Mouse (Mus musculus): ENCODE data around the gene Mapre3. TPM values are rescaled to one million over a fixed set of nuclear protein-coding genes. Genes with fewer than 3 reads are reported as not detected.
A peak's percentile ranks its signal among the peaks of the same experiment; 100 is the strongest.

Gene Mapre3
- polyA plus RNA-seq, 1 experiment from 2014 or later = 33.0 TPM

- Histone ChIP-seq H3K4me2 (replicated peaks) (no peak overlapping the region), H3K4me3 (no peak overlapping the region), H3K4me1 (no peaks in the 10 kb centered on the region), H3K9me3 (no peaks in the 10 kb centered on the region), H3K36me3 (peaks cover 21% of the 10 kb centered on the region), H3K9ac (no peak overlapping the region), H3K27ac (no peak overlapping the region), H3K27me3 (no peaks in the 10 kb centered on the region)
- ATAC-seq (ENCODE audit: low FRiP score, low read depth) = no peak
- WGBS = 78% methylated on average over 3 of the region's 3 CpGs
Measured at GRCm38 (mm10) chr5:30833416-30833815, 19.0 kb downstream of the Mapre3 start.

- H3K27ac ChIP-seq = no peak overlapping the region
- no peak for ATAC-seq (ENCODE audit: low FRiP score, low read depth)
- no peaks in the 10 kb centered on the region for H3K4me1 ChIP-seq
- peaks cover 21% of the 10 kb centered on the region for H3K36me3 ChIP-seq
- no peaks in the 10 kb centered on the region for H3K9me3 ChIP-seq
- H3K4me2 ChIP-seq (replicated peaks) = no peak overlapping the region
- WGBS = 82% methylated on average over 2 of the region's 2 CpGs
- no peak overlapping the region for H3K9ac ChIP-seq
- no peaks in the 10 kb centered on the region for H3K27me3 ChIP-seq
- no peak overlapping the region for H3K4me3 ChIP-seq
Measured at GRCm38 (mm10) chr5:30839731-30840130, 25.3 kb downstream of the Mapre3 start.

- Histone ChIP-seq H3K27ac (no peak overlapping the region), H3K9me3 (no peaks in the 10 kb centered on the region), H3K9ac (no peak overlapping the region), H3K4me1 (no peaks in the 10 kb centered on the region), H3K36me3 (peaks cover 12% of the 10 kb centered on the region), H3K27me3 (no peaks in the 10 kb centered on the region), H3K4me2 (replicated peaks) (no peak overlapping the region), H3K4me3 (no peak overlapping the region)
- no peak for ATAC-seq (ENCODE audit: low FRiP score, low read depth)
- 48% methylated on average over 3 of the region's 3 CpGs for WGBS
Measured at GRCm38 (mm10) chr5:30841896-30842295, 27.5 kb downstream of the Mapre3 start.

GRCm38 (mm10) chr5:30849891-30850555 is 35.6 kb downstream of the Mapre3 start:
- no peak overlapping the region for H3K9ac ChIP-seq
- no peak overlapping the region for H3K27ac ChIP-seq
- H3K4me3 ChIP-seq = no peak overlapping the region
- H3K4me2 ChIP-seq (replicated peaks) = no peak overlapping the region
- H3K4me1 ChIP-seq = 0 out of 2 replicates have a peak, but pooled peaks cover 7% of the 10 kb centered on the region
- H3K9me3 ChIP-seq = no peaks in the 10 kb centered on the region
- no peak for ATAC-seq (ENCODE audit: low FRiP score, low read depth)
- H3K27me3 ChIP-seq = no peaks in the 10 kb centered on the region
- H3K36me3 ChIP-seq = no peaks in the 10 kb centered on the region
- 53% methylated on average over 6 of the region's 6 CpGs for WGBS

- Histone ChIP-seq H3K36me3 (no peaks in the 10 kb centered on the region), H3K9me3 (no peaks in the 10 kb centered on the region), H3K27me3 (no peaks in the 10 kb centered on the region), H3K4me1 (0 out of 2 replicates have a peak, but pooled peaks cover 7% of the 10 kb centered on the region), H3K4me2 (replicated peaks) (no peak overlapping the region), H3K9ac (no peak overlapping the region), H3K27ac (no peak overlapping the region), H3K4me3 (no peak overlapping the region)
- ATAC-seq (ENCODE audit: low FRiP score, low read depth) = no peak
- WGBS = 77% methylated on average over 2 of the region's 2 CpGs
Measured at GRCm38 (mm10) chr5:30850556-30850925, 36.1 kb downstream of the Mapre3 start.

- Histone ChIP-seq H3K4me3 (no peak overlapping the region), H3K27ac (no peak overlapping the region), H3K27me3 (no peaks in the 10 kb centered on the region), H3K4me1 (peaks cover 7% of the 10 kb centered on the region; the same call in 1 of the 2 replicates), H3K9me3 (no peaks in the 10 kb centered on the region), H3K36me3 (no peaks in the 10 kb centered on the region), H3K4me2 (replicated peaks) (no peak overlapping the region), H3K9ac (no peak overlapping the region)
- no peak for ATAC-seq (ENCODE audit: low FRiP score, low read depth)
- 70% methylated on average over 4 of the region's 4 CpGs for WGBS
Measured at GRCm38 (mm10) chr5:30853522-30853921, 39.1 kb downstream of the Mapre3 start.

GRCm38 (mm10) chr5:30855674-30856073 is 41.2 kb downstream of the Mapre3 start:
- Histone ChIP-seq H3K27me3 (no peaks in the 10 kb centered on the region), H3K9me3 (no peaks in the 10 kb centered on the region), H3K36me3 (no peaks in the 10 kb centered on the region), H3K4me1 (no peaks in the 10 kb centered on the region; the same call in 1 of the 2 replicates), H3K4me2 (replicated peaks) (no peak overlapping the region), H3K4me3 (no peak overlapping the region), H3K9ac (no peak overlapping the region), H3K27ac (no peak overlapping the region)
- no peak for ATAC-seq (ENCODE audit: low FRiP score, low read depth)
- WGBS = 51% methylated on average over 3 of the region's 3 CpGs

- no peaks in the 10 kb centered on the region for H3K36me3 ChIP-seq
- H3K9me3 ChIP-seq = no peaks in the 10 kb centered on the region
- no peaks in the 10 kb centered on the region; the same call in 1 of the 2 replicates for H3K4me1 ChIP-seq
- H3K27me3 ChIP-seq = no peaks in the 10 kb centered on the region
- no peak for ATAC-seq (ENCODE audit: low FRiP score, low read depth)
- no peak overlapping the region for H3K9ac ChIP-seq
- no peak overlapping the region for H3K4me2 ChIP-seq (replicated peaks)
- 70% methylated on average over 2 of the region's 2 CpGs for WGBS
- no peak overlapping the region for H3K27ac ChIP-seq
- no peak overlapping the region for H3K4me3 ChIP-seq
Measured at GRCm38 (mm10) chr5:30856124-30856523, 41.7 kb downstream of the Mapre3 start.

GRCm38 (mm10) chr5:30863852-30864251 is 49.4 kb downstream of the Mapre3 start:
- H3K4me2 ChIP-seq (replicated peaks) = no peak overlapping the region
- no peak overlapping the region for H3K9ac ChIP-seq
- peaks cover 32% of the 10 kb centered on the region for H3K36me3 ChIP-seq
- no peaks in the 10 kb centered on the region for H3K27me3 ChIP-seq
- WGBS = 34% methylated on average over 4 of the region's 4 CpGs
- H3K27ac ChIP-seq = no peak overlapping the region
- no peak overlapping the region for H3K4me3 ChIP-seq
- peaks cover 4% of the 10 kb centered on the region; the same call in 1 of the 2 replicates for H3K4me1 ChIP-seq
- H3K9me3 ChIP-seq = no peaks in the 10 kb centered on the region
- ATAC-seq (ENCODE audit: low FRiP score, low read depth) = no peak

- Histone ChIP-seq H3K4me3 (no peak overlapping the region), H3K4me2 (replicated peaks) (no peak overlapping the region), H3K27me3 (no peaks in the 10 kb centered on the region), H3K4me1 (peaks cover 6% of the 10 kb centered on the region; the same call in 1 of the 2 replicates), H3K9me3 (no peaks in the 10 kb centered on the region), H3K36me3 (peaks cover 32% of the 10 kb centered on the region), H3K9ac (no peak overlapping the region), H3K27ac (no peak overlapping the region)
- WGBS = 43% methylated on average over 15 of the region's 15 CpGs
- ATAC-seq (ENCODE audit: low FRiP score, low read depth) = no peak
Measured at GRCm38 (mm10) chr5:30864322-30864721, 49.9 kb downstream of the Mapre3 start.

GRCm38 (mm10) chr5:30866871-30867270 is 52.4 kb downstream of the Mapre3 start:
- H3K4me2 ChIP-seq (replicated peaks) = no peak overlapping the region
- 84% methylated on average over 3 of the region's 3 CpGs for WGBS

GRCm38 (mm10) chr5:30867712-30868111 is 53.3 kb downstream of the Mapre3 start, which contains the start of gene Tmem214:
Gene Tmem214 (plus strand): TSS chr5:30868012.
- Histone ChIP-seq H3K4me3 (peak within 1 kb of the TSS; percentile 88; the same call in 1 of the 2 replicates), H3K36me3 (peaks cover 54% of the 10 kb centered on the region), H3K9ac (peak within 1 kb of the TSS; percentile 95; the same call in 1 of the 2 replicates), H3K4me1 (peaks cover 20% of the 10 kb centered on the region), H3K9me3 (no peaks in the 10 kb centered on the region), H3K4me2 (replicated peaks) (peak within 1 kb of the TSS; percentile 83), H3K27me3 (no peaks in the 10 kb centered on the region), H3K27ac (peak within 1 kb of the TSS; percentile 67; the same call in 1 of the 2 replicates)
- ATAC-seq (ENCODE audit: low FRiP score, low read depth) = no peak
- WGBS = 93% methylated on average over 3 of the region's 3 CpGs

More at GRCm38 (mm10) chr5:30866871-30867270, 52.4 kb downstream of the Mapre3 start:
- no peak for ATAC-seq (ENCODE audit: low FRiP score, low read depth)
- Histone ChIP-seq H3K36me3 (peaks cover 46% of the 10 kb centered on the region), H3K9ac (no peak overlapping the region), H3K4me1 (peaks cover 20% of the 10 kb centered on the region), H3K4me3 (no peak overlapping the region), H3K9me3 (no peaks in the 10 kb centered on the region), H3K27ac (no peak overlapping the region), H3K27me3 (no peaks in the 10 kb centered on the region)

Measured in limb, embryonic 13.5 days (tissue).